Mouse (Mus musculus): ENCODE results near the gene Pdzrn4.
A peak's percentile ranks its signal among the peaks of the same experiment; 100 is the strongest.

- TF ChIP-seq CTCF (IDR thresholded peaks at IDR 0.05; ENCODE audit: low read depth, low read length) (peak; percentile 16), POLR2A (IDR thresholded peaks at IDR 0.05; ENCODE audit: insufficient read depth, low read length) (no peak)
Measured at GRCm38 (mm10) chr15:92555012-92555574, 158.4 kb downstream of the Pdzrn4 start.
